In genomic region chr5:115712487-115712886, GRCm38 (mm10) we compare ENCODE assay signal across 27 mouse cellular contexts. TPM values are rescaled to one million over a fixed set of nuclear protein-coding genes. Genes with fewer than 3 reads are reported as not detected.
A peak's percentile ranks its signal among the peaks of the same experiment; 100 is the strongest.
DNase-seq lines count a peak whose midpoint lies in the region; ATAC-seq and TF ChIP-seq lines count a peak whose summit lies in the region.
"Had no signal": no experiment of that assay in that cellular context is flagged by ENCODE, and none has a peak within 500 bp of the region (broad histone marks: within the 10 kb centered on the region; RNA-seq: fewer than 3 reads in every experiment).

No protein-coding gene starts in this region.

- H3K36me3 ChIP-seq in midbrain, embryonic 15.5 days (replicated peaks): no peaks in the 10 kb centered on the region
- no peaks in the 10 kb centered on the region for H3K36me3 ChIP-seq in midbrain, postnatal 0 days (ENCODE audit: insufficient read depth, low read length)
- H3K36me3 ChIP-seq: embryonic facial prominence, embryonic 10.5 days; embryonic facial prominence, embryonic 13.5 days; forebrain, embryonic 10.5 days; hindbrain, embryonic 10.5 days; intestine, embryonic 15.5 days had no signal

- 76% methylated on average over 6 of the region's 6 CpGs for WGBS in midbrain, embryonic 15.5 days
- 78% methylated on average over 6 of the region's 6 CpGs for WGBS in midbrain, postnatal 0 days

- peak; percentile 53 for DNase-seq in heart, adult 11 months
- DNase-seq in heart, postnatal 10 days: no peak
- DNase-seq in midbrain, postnatal 0 days (ENCODE audit: low spot score): no peak
- DNase-seq in CD4-positive helper T cell, adult 2 months (ENCODE audit: low read depth, low spot score): peak; percentile 59
- DNase-seq in induced T-regulatory cell, adult 2 months (ENCODE audit: low read depth): peak; percentile 67
- DNase-seq: adrenal gland, adult 8-10 months; adrenal gland, postnatal 25 days; B cell, adult 2 months; cerebellum, adult 11-12 months; cerebellum, adult 8-10 months; cerebellum, postnatal 10 days; cerebellum, postnatal 36 days; embryo, embryonic 11 days; gastrocnemius, postnatal 10 days; gastrocnemius, postnatal 36 days; heart, postnatal 36 days had no signal

- H3K4me3 ChIP-seq in midbrain, embryonic 15.5 days: no peak overlapping the region
- H3K4me3 ChIP-seq in midbrain, postnatal 0 days (ENCODE audit: low read depth, low read length): no peak overlapping the region
- H3K4me3 ChIP-seq: embryonic facial prominence, embryonic 10.5 days; embryonic facial prominence, embryonic 13.5 days; forebrain, embryonic 10.5 days; forebrain, embryonic 13.5 days; hindbrain, embryonic 10.5 days; intestine, embryonic 15.5 days had no signal

- intact Hi-C loops in heart, postnatal 10 days (cut with DNase I): no loop called here

- no peak overlapping the region for H3K4me2 ChIP-seq in midbrain, embryonic 15.5 days
- H3K4me2 ChIP-seq in midbrain, postnatal 0 days (ENCODE audit: low read depth, low read length, poor library complexity, severe bottlenecking): no peak overlapping the region
- H3K4me2 ChIP-seq: embryonic facial prominence, embryonic 13.5 days; forebrain, embryonic 13.5 days; heart, embryonic 11.5 days; hindbrain, embryonic 14.5 days; intestine, embryonic 15.5 days had no signal

- TF ChIP-seq CTCF in midbrain, postnatal 0 days (IDR thresholded peaks at IDR 0.05): no peak

- no peaks in the 10 kb centered on the region for H3K27me3 ChIP-seq in midbrain, embryonic 15.5 days (replicated peaks)
- H3K27me3 ChIP-seq in midbrain, postnatal 0 days (ENCODE audit: insufficient read depth, low read length): no peaks in the 10 kb centered on the region
- H3K27me3 ChIP-seq: embryonic facial prominence, embryonic 13.5 days; forebrain, embryonic 13.5 days; intestine, embryonic 15.5 days had no signal

- peaks cover 25% of the 10 kb centered on the region for H3K4me1 ChIP-seq in midbrain, embryonic 15.5 days
- H3K4me1 ChIP-seq in midbrain, postnatal 0 days (ENCODE audit: insufficient read depth, low read length): peaks cover 6% of the 10 kb centered on the region; the same call in 1 of the 2 replicates
- H3K4me1 ChIP-seq: embryonic facial prominence, embryonic 10.5 days; embryonic facial prominence, embryonic 13.5 days; intestine, embryonic 15.5 days had no signal

- no peak overlapping the region for H3K9ac ChIP-seq in midbrain, embryonic 15.5 days
- H3K9ac ChIP-seq in midbrain, postnatal 0 days (replicated peaks; ENCODE audit: low read length, poor library complexity, severe bottlenecking): no peak overlapping the region
- H3K9ac ChIP-seq: embryonic facial prominence, embryonic 13.5 days; forebrain, embryonic 13.5 days; hindbrain, embryonic 14.5 days; intestine, embryonic 15.5 days had no signal

- H3K9me3 ChIP-seq in midbrain, embryonic 15.5 days: no peaks in the 10 kb centered on the region
- no peaks in the 10 kb centered on the region for H3K9me3 ChIP-seq in midbrain, postnatal 0 days (ENCODE audit: low read length)
- H3K9me3 ChIP-seq: embryonic facial prominence, embryonic 10.5 days; embryonic facial prominence, embryonic 13.5 days; forebrain, embryonic 10.5 days; forebrain, embryonic 13.5 days; hindbrain, embryonic 10.5 days; intestine, embryonic 15.5 days had no signal

- H3K27ac ChIP-seq in midbrain, embryonic 15.5 days: peak overlapping the region; percentile 65; the same call in 1 of the 2 replicates
- H3K27ac ChIP-seq in midbrain, postnatal 0 days (ENCODE audit: low read depth, low read length): no peak overlapping the region
- H3K27ac ChIP-seq: embryonic facial prominence, embryonic 10.5 days; embryonic facial prominence, embryonic 13.5 days; forebrain, embryonic 10.5 days; forebrain, embryonic 13.5 days; hindbrain, embryonic 10.5 days; intestine, embryonic 15.5 days had no signal

- ATAC-seq in midbrain, embryonic 15.5 days (replicated peaks): no peak
- no peak for ATAC-seq in midbrain, postnatal 0 days (ENCODE audit: low FRiP score)
- no peak for ATAC-seq in erythroblast, adult 5-6 weeks (replicated peaks; ENCODE audit: low FRiP score, poor library complexity, severe bottlenecking)
- ATAC-seq: forebrain, embryonic 13.5 days; forebrain, embryonic 16.5 days; intestine, embryonic 15.5 days had no signal

RNA-seq across cellular contexts. Expression of gene Bicdl1, which starts 18.9 kb away (rescaled TPM):
- total RNA-seq in heart, postnatal 10 days (2021): 1 to 10 TPM; 7.2 to 9.7 TPM
- 47.2 and 47.5 TPM in 2 replicates for polyA plus RNA-seq in midbrain, embryonic 15.5 days (2015; fragmentation: Nextera tagmentation; extraction: Ambion mirVana)
- total RNA-seq in midbrain, postnatal 0 days (2014; rRNA removed): 185 and 195 TPM in 2 replicates
- 34.4 and 35.7 TPM in 2 replicates for polyA plus RNA-seq in midbrain, postnatal 0 days (2015; fragmentation: Nextera tagmentation; extraction: Ambion mirVana)
- 0.96 TPM in 1 of 2 replicates, not detected in the other for total RNA-seq in erythroblast, adult 5-6 weeks (2015; ENCODE audit: low replicate concordance)
- 0.34 and 0.98 TPM in 2 replicates for total RNA-seq in erythroblast, adult 5-6 weeks (2017; ENCODE audit: low replicate concordance)

Comparison
In these comparisons a context has a peak if more than half of its experiments do, and no peak if none do; other contexts are left out.
1. DNase-seq: peak in heart, adult 11 months (single experiment), CD4-positive helper T cell, adult 2 months (single experiment) and induced T-regulatory cell, adult 2 months (single experiment); none in heart, postnatal 10 days (0 of 2) and midbrain, postnatal 0 days (single experiment).
2. RNA of gene Bicdl1, which starts 18.9 kb away (total RNA-seq): 185 to 195 TPM in midbrain, postnatal 0 days; 7.2 to 9.7 TPM in heart, postnatal 10 days and 0.34 to 0.98 TPM in erythroblast, adult 5-6 weeks; every median in the first group is over 10 times any median in the second.